Comparison of ENCODE assay signal across 21 mouse cellular contexts in genomic region chr5:40760224-40760623, GRCm38 (mm10).
DNase-seq lines count a peak whose midpoint lies in the region; ATAC-seq lines count a peak whose summit lies in the region.
"Had no signal": no experiment of that assay in that cellular context is flagged by ENCODE, and none has a peak within 500 bp of the region (broad histone marks: within the 10 kb centered on the region; RNA-seq: fewer than 3 reads in every experiment).

No protein-coding gene starts in this region.

- DNase-seq in cerebellum, adult 11 months = peak; percentile 60
- DNase-seq in cerebellum, adult 18-20 months = peak; percentile 75
- DNase-seq in cerebellum, adult 9-11 months = peak; percentile 86
- DNase-seq in cerebellum, postnatal 36 days = peak; percentile 76 to 78
- DNase-seq in thymus, postnatal 4 days = no peak
- no peak for DNase-seq in right cerebral cortex, adult 18-20 months
- DNase-seq in right cerebral cortex, postnatal 36 days (ENCODE audit: low spot score in 2 of 2) = no peak
- DNase-seq: adrenal gland, adult 2 months; adrenal gland, postnatal 25 days; embryo, embryonic 11 days; gastrocnemius, postnatal 14 days; heart, adult 2 months; heart, postnatal 14 days had no signal

- H3K9me3 ChIP-seq in liver, embryonic 12.5 days (replicated peaks) = no peaks in the 10 kb centered on the region
- H3K9me3 ChIP-seq: embryonic facial prominence, embryonic 15.5 days; forebrain, embryonic 15.5 days; heart, embryonic 15.5 days had no signal

- no peaks in the 10 kb centered on the region for H3K27me3 ChIP-seq in liver, embryonic 12.5 days (replicated peaks)
- H3K27me3 ChIP-seq: embryonic facial prominence, embryonic 15.5 days; forebrain, embryonic 15.5 days; heart, embryonic 15.5 days had no signal

- no peaks in the 10 kb centered on the region for H3K36me3 ChIP-seq in liver, embryonic 12.5 days
- H3K36me3 ChIP-seq: embryonic facial prominence, embryonic 15.5 days; forebrain, embryonic 15.5 days; heart, embryonic 15.5 days had no signal

- H3K4me1 ChIP-seq in liver, embryonic 12.5 days = no peaks in the 10 kb centered on the region
- H3K4me1 ChIP-seq: embryonic facial prominence, embryonic 15.5 days; forebrain, embryonic 15.5 days; heart, embryonic 15.5 days had no signal

- no peak overlapping the region for H3K9ac ChIP-seq in liver, embryonic 12.5 days
- H3K9ac ChIP-seq: embryonic facial prominence, embryonic 15.5 days; forebrain, embryonic 15.5 days; heart, embryonic 15.5 days; hindbrain, embryonic 14.5 days had no signal

- 70% methylated on average over 2 of the region's 2 CpGs for WGBS in liver, embryonic 12.5 days (ENCODE audit: insufficient replicate concordance)

- no peak for ATAC-seq in liver, embryonic 12.5 days
- ATAC-seq: forebrain, embryonic 15.5 days; intestine, embryonic 16.5 days had no signal

- H3K4me2 ChIP-seq in liver, embryonic 12.5 days = no peak overlapping the region
- H3K4me2 ChIP-seq: embryonic facial prominence, embryonic 15.5 days; forebrain, embryonic 15.5 days; heart, embryonic 11.5 days; heart, embryonic 15.5 days; hindbrain, embryonic 14.5 days had no signal

- no peak overlapping the region for H3K4me3 ChIP-seq in liver, embryonic 12.5 days
- H3K4me3 ChIP-seq: embryonic facial prominence, embryonic 15.5 days; erythroblast, embryonic 14.5 days; forebrain, embryonic 15.5 days; heart, adult 2 months; heart, embryonic 15.5 days had no signal

- no peak overlapping the region for H3K27ac ChIP-seq in liver, embryonic 12.5 days
- H3K27ac ChIP-seq: embryonic facial prominence, embryonic 15.5 days; forebrain, embryonic 15.5 days; heart, adult 2 months; heart, embryonic 15.5 days; hindbrain, embryonic 14.5 days had no signal

Comparison
In these comparisons a context has a peak if more than half of its experiments do, and no peak if none do; other contexts are left out.
1. DNase-seq: peak in cerebellum, adult 11 months (single experiment), cerebellum, adult 18-20 months (2 of 2), cerebellum, adult 9-11 months (single experiment) and cerebellum, postnatal 36 days (2 of 2); none in thymus, postnatal 4 days (single experiment), right cerebral cortex, adult 18-20 months (single experiment) and right cerebral cortex, postnatal 36 days (0 of 2).